Mouse (Mus musculus): Measurements from ENCODE around the gene A3galt2.
A peak's percentile ranks its signal among the peaks of the same experiment; 100 is the strongest.

A3galt2 gene

DNA sequence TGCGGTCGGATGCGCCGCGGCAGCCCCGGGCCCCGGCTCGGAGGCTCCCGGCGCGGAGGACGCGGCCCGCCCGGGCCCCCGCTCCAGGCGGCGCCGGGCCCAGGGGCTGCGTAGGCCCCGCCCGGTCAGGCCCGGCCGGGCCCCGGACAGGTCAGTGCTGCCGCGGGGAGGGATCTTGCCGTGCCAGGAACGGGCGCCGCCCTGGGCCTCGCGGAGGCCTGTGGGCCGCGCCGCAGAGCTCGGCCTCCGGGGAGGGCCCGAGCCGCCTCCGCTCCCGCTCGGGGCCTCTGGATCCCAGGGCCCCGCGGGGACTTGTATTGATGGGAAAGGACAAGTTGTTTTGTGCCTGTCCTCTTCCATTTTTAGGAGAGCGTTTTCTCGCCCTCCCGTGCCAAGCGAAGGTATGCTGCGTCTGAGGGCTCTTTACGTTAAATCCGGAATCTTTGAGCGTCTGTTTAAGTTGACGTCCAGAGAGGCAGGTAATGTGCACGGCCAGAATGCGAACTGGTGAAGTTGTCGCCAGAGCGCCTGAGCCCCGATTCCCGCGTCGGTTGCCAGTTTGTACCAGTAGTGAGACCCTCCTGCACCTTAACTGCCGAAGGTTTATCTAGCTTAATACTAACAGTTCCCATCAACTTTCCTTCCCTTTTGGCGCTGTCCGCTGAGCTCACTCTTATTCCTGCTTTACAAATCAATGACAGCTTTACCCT lies 27.3 kb upstream of the A3galt2 start:
- peak; percentile 65 for DNase-seq (ENCODE audit: extremely low spot score, low spot score)

DNA sequence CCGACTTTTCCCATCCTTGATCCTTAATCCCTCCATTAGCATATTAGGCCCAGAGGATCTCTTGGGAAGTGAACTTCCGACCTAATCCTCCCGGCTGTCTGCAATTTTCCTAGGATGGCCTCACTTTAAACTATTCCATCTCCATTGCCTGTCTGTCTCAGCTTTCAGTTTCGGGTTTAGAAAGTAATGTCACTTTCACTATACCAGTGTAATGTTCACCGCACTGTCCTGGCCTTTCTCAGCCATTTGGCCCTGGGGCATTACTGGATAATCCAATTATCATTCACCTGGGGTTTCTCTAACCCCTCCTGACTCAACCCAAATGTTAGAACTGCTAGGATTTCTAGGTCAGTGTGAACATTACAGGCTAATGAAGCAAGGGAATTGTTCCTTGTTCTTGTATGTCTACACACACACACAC lies 26.7 kb upstream of the A3galt2 start:
- no peak for DNase-seq (ENCODE audit: extremely low spot score, low spot score)

DNA sequence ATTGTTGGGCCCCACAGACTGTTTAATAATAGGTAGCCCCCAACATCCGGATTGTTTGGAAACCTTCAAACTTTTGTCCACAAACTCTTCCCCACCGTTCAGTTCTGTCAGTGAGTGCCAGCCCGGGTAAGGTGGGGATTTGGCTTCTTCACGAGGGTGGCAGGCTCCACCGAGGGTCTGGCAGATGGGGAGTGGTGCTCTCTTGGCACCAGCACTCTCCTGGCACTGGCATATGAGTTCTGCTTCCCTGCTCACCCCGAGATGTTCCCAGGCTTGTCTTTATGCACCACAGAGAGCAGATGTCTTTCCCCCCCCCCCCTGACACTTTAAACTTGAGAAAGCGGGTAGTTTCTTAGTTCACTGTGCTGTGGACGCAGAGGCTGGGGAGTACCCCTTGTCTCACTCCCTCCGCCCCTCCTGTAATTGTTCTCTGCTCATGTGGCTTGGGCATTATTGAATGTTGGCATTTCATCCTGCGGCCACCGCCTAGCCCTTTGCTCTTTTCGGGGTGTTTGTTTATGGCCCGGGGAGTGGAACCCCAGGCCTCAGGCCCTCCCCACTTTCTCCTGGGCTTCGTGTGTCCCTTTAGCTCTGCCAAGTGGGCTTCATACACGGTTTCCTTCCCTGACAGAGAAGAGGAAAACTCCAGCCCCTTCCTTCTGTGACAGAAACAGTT lies 26.0 kb upstream of the A3galt2 start:
- DNase-seq (ENCODE audit: extremely low spot score, low spot score): no peak

DNA sequence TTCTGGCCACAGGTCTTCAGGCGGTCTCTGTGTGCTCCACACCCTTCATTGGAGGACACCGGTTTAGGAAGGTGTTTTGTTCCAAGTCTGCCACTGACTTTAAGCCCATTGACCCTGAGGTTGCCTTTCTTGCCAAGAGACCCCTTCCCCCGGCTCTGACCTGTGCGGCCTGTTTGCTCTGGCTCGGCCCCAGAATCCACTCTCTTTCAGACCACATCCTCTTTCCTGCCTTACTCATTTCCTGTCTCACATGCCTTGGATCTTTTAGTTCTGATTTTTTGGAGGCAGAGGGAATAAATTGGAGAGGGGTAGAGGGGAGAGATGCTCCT lies 25.5 kb upstream of the A3galt2 start:
- DNase-seq (ENCODE audit: extremely low spot score, low spot score): no peak

DNA sequence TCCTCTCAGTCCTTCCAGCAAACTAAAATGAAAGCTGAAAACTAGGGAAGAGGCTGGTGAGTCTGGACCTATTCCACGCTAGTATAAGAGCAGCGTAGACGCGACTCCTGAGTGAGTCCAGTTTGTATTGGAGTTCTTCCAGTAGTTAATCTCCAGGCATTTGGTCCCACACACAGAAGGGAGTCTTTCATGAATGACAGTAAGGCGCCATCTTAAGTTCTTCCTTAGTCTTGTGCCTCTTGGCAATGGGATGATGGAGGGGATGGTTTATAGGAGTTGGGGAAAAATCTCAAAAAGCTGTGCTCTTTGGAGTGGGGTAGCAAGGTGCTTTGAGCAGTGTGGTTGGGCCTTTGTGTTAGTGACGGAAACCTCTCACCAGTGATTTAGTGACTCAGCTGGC lies 24.9 kb upstream of the A3galt2 start:
- DNase-seq (ENCODE audit: extremely low spot score, low spot score): no peak

DNA sequence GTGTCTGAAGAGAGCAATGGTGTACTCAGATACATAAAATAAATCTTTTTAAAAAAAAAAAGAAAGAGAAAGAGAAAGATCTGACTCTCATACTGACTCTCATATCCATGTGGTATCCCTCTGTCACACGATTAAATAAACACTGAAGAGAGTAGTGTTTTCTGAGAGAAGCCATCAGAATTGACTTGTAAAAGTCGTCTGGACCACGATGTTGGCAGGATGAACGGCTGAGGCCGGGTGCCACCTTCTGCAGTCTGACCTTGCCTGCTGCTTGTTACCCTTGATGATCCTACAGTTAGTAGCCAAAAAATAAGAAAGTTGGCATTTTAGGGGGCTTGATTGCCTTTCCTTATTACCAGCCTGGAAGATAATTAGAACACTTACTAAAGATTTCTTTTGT lies 22.4 kb upstream of the A3galt2 start:
- DNase-seq (ENCODE audit: extremely low spot score, low spot score): no peak

DNA sequence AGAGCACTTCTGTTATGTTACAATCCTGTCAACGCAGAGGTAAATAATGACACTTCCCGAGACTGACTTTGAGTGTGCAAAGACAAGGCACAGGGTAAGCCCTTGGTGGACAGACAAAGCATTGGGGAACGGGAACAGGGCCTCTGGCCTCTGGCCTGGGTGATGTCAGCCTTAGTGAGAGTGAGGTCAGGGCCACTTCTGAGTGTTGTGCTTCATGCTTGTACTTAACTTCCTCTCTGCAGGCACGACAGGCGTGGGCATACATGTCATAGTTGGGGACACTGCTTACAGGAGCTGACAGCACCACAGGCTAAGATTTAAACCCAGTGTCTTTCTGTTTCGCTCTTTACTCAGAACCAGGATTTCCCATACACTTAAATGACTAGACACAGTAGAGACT lies 21.7 kb upstream of the A3galt2 start:
- no peak for DNase-seq (ENCODE audit: extremely low spot score, low spot score)

DNA sequence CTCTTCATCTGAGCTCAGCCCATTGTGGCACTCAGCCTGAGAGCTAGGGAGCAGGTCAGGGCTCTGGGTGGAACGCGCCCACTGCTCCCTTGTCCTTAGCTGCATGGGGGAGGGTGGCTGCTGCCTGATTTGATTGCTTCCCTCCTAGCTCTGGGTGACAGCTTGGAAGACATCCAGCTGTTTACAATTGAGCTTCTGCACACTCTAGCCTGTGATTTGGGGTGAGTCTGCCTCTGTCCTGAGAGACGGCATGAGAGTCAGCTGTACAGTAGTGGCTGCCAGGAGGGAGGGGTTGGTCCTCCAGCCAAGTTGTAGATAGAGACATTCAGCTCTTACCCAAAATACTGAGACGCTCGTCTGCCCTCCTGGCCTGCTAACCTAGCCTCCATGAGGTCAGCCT lies 20.9 kb upstream of the A3galt2 start:
- no peak for DNase-seq (ENCODE audit: extremely low spot score, low spot score)

DNA sequence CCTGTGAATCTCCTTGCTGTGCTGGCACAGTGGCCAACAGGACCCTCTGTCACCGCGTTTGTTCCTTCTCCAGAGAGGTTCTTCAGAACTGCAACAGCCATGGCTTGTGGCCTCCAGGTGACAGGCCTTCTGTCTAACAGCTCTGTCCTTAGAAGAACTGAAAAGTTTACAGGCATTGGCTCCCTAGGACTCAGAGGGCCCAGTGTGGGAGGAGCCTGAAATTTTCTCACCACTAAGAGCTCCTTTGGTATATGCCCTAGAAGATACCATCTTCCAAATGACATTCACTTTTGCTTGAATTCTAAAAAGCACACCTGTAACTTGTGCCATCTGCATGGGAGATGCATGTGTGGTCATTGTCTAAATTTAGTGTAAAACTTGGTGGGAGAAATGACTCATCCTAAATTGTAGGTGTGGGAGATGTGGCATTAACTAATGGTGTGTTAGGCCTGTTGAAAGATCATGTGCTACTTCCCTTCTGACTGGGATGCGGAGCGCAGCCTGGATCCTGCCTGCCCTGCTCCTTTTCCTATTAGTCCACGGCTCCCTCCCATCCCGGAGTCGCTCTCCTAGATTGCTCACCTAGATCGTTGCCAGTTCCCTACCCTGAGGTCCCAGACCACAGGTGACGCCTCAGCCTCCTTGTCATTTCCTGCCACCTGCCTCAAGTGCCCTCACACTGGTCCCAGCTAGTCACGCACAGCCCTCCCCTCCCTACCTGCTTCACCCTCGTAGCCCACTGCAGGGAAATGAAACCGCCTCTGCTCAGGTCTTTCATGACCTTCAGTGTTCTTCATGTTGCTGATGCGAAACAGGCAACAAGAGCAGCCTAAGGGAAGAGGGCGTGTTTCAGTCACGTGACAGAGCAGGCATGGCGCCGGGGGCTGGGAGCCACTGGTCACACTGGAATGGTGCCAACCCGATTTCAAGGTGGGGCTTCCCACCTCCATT lies 20.2 kb upstream of the A3galt2 start:
- DNase-seq (ENCODE audit: extremely low spot score, low spot score): no peak

DNA sequence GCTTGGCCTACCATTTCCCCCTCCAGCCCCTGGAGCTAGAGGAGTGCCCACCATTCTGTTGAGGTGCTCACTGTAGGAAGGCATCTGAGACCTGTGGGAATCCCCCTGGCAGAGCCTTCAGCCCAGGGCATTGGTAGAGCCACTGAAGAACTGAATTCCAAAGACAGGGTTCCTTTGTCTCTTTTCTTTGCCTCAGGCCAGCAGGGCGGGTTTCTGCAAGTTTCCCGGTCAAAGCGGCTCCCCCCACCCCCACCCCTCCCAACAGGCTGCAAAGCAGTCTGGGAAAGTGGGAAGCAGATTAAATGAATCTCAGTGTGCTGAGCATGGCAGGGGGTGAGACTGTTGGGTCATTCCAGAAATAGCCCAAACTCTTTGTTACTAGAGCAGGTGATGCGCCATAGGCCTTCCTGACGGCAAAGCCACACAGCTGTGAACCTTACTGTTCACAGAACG lies 18.0 kb upstream of the A3galt2 start:
- no peak for DNase-seq (ENCODE audit: extremely low spot score, low spot score)

DNA sequence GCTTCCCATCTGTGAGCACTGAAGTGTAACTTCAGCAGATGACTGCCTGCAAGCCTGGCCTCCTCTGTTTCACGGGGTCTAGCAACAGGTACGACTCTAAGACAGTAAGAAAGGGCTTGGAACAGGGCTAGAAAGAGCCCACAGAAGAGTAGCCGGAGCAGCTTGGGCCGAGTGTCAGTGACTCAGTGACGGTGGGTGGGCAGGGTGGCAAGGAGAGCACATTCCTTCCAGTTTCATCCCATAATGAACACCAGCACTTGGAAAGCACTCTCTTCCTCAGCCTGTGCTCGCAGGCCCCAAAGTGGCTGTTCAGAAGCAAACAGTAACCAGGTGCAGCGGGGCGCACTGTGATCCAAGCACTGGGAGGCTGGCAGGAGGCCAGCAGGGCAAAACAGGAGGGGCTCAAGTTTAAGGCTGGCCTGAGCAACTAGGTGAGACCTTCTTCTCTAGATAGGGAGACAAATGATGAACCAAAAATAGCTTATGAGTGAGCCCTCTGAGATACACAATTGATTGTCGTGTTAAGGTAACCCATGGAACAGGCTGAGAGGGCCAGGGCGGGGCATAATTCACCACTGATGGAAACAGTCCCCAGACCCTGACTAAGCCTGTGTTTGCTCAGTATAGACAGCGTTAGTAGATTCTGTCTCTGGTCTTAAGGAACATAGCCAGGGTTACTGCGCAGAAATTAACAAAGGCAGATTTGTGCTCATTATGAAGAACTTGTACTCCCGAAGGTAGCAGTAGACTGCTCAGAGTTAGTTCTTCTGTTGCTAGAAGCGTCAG lies 17.1 kb upstream of the A3galt2 start:
- no peak for DNase-seq (ENCODE audit: extremely low spot score, low spot score)

DNA sequence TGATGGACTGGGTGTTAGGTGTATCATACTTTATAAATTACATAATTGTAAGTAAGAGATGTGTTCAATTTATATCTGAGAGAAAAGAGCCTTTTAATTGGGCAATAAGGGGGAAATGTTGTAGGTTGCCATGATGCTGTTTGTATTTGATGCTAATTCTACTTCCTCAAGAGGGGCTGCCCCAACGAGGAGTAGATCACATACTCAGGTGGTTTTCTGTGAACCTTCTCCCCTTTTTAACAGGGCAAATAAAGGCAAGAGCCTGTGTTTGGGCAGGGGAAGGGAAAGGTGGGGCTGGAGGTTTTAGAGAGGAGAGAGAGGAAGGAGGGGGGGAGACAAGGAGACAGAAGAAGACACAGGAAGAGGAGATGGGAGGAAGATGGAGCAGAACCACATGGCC lies 14.3 kb upstream of the A3galt2 start:
- DNase-seq (ENCODE audit: extremely low spot score, low spot score): no peak

DNA sequence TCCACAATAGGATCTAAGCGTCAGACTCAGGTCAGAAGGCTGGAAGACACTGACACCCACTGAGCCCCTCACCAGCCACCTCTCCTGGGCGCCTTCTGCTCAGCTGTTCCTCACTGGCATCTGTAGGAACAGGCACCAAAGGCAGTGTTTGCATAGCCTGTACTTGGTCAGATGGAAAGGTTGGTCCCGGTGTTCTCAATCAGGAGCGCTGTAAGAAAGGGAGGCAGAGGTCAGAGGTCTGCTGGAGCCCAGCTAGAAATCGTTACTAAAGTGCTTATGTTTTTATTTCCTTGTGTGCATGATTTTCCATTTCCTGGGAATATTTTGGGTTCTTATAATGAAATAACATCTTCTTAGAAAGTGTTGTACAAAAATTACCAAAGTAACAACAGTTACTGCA lies 13.3 kb upstream of the A3galt2 start:
- no peak for DNase-seq (ENCODE audit: extremely low spot score, low spot score)

DNA sequence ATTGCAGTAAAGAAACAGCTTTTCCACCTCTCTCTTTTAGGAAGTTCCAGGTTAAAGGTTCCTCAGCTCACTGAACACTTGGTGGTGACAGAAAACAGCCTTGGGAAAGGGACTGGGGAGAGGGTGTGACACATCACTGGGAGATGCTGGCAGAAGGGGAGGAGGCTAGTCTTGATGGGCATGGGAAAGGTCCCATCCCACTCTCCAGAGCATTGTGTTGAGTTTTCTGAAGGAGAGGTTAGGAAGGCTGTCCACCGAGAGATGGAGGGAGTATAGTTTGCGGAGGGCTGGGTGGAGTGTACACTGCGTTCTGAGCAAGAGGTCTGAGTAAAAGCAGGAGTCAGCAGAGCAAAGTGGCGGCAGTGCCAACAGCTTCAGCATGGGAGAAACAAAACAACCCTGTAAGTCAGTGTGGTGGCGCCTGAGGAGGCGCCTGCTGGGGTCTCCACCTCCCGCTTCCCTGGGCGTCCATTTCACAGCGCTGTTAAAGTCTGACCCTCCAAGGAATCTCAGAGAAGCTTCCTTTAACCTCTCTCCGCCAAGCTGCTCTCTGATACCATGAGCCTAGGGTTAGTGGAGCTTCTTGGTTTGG lies 12.7 kb upstream of the A3galt2 start:
- DNase-seq (ENCODE audit: extremely low spot score, low spot score): no peak

DNA sequence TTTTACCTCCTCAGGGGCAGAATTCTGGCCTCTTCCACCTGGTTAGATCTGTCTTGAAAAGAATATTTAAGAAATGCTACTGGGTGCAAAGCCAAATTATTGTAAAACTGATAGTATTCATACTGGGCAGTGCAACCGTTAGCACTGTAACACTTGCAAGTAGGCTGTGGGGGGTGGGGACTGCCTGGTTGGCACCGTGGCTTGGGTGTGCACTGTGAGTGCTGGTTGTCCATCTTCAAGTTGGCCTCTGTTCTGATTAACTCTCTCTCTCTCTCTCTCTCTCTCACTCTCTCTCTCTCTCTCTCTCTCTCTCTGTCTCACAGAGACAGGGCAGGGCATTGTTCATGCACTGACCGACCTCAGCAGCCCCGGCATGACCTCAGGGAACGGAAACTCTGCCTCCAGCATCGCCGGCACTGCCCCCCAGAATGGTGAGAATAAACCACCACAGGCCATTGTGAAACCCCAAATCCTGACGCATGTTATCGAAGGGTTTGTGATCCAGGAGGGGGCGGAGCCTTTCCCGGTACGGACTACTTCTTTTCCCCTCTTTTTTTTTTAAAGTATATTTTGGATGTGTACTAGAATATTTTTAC lies 12.0 kb upstream of the A3galt2 start:
- DNase-seq (ENCODE audit: extremely low spot score, low spot score): no peak

DNA sequence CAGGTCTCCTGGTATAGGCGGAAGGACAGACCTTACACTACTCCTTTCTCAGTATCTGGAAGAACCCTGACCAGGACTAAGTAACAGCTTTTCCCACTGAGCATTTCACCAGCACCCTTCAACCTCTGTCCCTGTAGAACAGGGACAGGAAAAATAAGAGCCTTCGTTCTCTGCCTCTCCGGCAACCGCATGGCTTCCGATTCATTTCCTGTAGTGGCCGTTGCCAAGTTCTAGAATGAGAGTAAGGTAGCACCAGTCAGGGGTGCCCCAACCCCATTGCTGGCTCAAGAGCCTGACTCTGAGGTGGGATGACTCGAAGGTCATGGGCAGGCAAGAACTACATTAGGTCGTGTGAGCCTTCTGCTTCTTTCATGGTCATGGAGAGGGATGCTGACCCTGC lies 10.0 kb upstream of the A3galt2 start:
- DNase-seq (ENCODE audit: extremely low spot score, low spot score): no peak

DNA sequence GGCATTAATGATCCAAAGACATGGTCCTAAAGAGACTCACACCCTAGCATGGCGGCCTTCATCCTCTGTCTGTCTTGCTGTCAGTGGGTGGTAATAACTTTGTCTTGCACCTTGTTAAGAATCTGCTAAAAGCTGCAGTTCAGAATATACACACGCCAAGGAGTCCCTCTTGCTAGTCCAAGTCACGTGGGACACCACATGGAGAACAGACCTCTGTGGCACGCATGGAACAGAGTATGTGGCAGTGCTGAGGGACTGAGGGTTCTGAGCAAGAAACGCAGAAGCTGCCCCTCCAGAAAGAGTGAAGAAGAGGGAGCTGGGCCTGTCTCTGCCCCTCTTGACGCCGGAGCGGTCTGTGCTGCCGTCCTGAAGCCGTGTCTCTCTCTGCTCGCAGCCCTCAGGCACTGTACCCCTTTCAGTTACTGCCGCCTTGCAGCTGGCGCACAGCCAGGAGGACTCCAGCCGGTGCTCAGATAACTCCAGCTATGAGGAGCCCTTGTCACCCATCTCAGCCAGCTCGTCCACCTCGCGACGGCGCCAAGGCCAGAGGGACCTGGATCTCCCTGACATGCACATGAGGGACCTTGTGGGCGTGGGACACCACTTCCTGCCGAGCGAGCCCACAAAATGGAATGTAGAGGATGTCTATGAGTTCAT lies 7.4 kb upstream of the A3galt2 start:
- no peak for DNase-seq (ENCODE audit: extremely low spot score, low spot score)

DNA sequence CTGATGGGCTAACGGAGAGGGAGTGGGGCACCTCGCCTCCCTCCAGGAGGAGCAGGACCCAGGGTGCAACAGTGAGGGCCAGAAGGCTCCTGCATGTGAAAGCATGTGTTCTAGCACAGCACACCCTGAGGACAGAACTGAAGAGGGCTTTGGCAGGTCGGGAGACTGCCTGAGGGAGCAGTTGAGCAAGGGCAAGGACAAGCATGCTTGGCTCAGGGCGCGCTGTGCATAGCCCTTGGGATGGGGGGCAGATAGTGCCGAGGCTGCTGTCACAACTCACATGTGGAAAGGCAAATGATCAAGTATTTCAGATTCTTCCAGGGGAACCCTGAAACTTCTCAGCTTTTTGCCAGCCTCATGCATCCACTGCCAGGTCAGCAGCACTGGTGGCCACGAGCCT lies 6.9 kb upstream of the A3galt2 start:
- no peak for DNase-seq (ENCODE audit: extremely low spot score, low spot score)

DNA sequence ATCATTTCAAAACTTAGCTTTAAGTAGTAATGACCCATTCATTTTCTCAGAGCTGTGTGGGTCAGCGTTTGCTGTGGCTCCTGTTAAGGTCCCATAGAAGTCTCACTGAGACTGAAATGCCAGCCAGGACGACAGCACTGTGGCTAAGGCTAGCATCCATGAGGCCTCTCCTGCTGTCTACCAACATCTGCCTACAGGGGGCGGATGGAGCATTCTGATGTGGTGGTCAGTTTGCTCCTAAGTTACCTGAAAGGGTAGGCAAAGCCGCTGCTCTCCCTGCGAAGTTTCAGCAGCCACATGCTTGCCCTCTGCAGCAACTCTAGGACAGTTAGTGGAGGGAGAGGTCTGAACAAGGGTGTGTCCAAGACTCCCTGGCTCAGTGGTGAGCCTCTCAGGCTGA lies 4.2 kb upstream of the A3galt2 start:
- DNase-seq (ENCODE audit: extremely low spot score, low spot score): no peak

All from neural tube, embryonic 10.5 days (tissue).